Mouse (Mus musculus): ENCODE results near the gene Zfp184.
"Not testable (repeated sequence)": the region's sequence is repeated elsewhere in the genome, so short reads cannot be mapped to it uniquely, and the experiment has no call there.

The Zfp184 gene

DNA sequence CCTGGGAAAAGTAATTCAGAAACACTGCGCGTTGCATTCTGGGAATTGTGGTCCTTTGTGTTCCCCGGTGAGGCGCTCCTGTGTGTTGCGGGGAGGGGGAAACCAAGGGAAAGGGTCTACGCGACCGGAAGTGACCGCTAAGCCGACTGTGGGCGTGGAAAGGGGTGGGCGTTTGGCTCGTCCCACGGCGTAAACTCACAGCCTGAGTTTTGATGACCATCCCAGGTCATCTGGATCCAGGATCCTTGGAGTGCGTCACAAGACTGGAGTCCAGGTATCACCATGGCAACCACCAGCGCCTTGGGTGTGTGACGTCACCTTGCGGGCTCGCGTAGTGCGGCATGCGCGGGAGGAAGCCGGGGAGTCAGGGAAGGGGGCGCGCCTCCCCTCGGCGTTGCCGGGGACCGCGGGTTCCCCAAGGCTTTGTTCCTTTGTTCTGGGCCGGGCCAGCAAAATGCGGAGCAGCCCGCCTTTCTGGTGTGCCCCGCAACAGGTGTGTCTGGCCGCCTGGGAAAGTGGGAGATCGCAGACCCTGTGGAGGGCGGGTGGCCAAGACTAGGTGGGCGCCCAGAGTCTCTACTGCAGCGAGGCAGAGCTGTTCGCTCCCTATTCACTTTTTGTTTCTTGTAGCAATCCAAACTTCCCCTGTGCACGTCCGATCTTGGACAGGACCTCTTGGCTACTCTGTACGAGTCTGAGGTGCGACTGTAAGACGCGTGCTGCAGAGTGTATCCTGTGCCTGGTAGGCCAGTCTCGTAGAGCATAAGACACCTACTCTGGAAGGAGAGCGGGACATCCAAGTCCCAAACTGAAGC, at the start of gene Zfp184:
Zfp184 (plus strand) TSS at position 169 of the 815 bp plus-strand sequence.
- DNase-seq = peak; percentile 88 to 92

DNA sequence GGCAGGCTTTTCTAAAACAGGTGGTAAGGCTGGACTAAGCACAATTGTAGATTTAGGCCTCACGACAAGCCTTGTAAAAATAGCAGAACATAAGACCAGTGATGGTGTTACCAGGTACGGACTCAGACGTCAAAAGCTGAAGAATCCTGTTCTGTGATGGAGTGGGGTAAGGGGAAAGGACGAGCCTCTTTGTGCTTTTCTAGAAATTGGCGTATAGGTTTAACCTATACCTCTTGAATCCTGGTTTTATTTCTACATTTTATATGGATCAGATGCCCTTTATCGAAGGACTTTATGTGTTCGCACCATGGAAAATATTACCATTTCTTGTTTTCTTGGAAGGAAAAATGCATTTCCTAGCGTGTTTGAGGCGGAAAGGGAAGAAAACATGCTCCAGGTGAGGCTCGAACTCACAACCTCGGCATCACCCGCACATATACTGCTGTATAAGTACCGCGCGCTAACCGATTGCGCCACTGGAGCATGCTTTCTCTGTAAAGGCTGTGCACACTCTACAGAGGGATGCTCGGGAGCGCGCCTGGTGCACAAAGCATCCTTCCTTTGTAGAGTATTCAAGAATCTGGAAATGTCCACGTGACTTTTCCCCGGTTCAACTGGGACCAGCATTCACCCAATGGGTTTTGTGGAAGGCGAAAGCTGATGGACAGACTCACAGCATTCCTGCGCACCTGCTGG, 48.2 kb upstream of the Zfp184 start:
- DNase-seq = no peak

DNA sequence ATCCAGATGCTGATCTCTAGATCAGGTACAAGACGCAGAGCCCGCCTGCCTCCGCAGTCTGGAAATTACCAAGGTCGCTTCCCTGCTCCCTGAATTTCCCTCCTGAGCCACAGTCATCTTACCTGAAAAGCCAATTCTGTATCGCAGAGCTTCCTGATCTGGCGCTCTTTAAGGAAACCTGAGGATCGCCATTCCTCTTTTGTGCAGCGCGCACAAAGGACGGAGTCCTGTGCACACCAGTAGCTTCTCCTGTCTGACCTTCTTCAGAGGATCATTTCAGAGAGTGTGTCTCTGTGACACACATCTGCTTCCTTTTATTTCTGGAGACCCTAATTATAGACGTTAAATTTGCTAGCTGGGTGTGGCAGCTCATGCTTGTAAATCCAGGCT, 47.7 kb upstream of the Zfp184 start:
- no peak for DNase-seq

DNA sequence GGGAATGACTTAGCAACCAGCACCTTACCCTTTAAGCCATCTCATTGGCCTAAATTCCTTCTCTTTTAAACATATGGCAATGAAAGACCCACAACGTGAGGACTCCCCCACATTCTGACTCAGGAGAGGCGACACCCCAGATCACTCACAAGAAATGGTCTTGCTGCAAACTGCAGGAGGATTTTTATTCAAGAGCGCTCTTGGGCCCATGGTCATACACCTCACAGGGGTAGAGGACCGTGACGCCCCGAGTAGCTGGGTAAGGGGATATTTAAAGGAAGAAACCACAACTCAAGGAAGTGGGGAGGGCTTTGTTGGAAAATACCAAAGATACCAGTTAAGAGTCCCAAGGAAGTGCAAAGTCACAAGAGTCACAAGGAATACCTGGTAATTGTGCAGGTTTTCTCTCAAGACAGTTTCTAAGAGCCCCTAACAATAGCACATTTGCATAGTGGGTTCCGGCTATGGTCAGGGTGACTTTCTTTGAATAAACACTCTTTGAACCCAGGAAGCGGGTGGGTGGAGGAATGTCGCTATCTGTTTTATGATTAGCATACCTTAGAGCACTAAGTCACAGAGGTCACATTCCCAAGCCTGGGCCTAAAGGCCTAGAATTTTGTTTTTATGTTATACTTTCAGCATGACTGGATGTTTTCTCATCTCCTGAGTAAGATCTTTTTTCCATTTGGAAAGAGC, 43.9 kb upstream of the Zfp184 start:
- not testable (repeated sequence) for DNase-seq

GRCm38 (mm10) chr13:21903500-21903899, 41.4 kb upstream of the Zfp184 start:
- no peak for DNase-seq

DNA sequence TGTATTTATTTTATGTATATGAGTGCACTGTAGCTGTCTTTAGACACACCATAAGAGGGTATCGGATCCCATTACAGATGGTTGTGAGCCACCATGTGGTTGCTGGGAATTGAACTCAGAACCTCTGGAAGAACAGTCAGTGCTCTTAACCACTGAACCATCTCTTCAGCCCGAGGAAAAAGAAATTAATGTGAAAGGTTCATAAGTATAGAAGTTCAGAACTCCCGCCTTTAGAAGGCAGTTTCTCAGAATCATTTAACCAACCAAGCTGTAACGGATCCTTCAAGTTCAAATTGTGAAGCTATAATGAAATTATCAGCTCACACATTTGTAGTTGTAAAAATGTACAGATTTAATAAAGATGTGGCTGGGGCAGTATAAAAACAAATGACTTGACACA, 40.8 kb upstream of the Zfp184 start:
- not testable (repeated sequence) for DNase-seq

DNA sequence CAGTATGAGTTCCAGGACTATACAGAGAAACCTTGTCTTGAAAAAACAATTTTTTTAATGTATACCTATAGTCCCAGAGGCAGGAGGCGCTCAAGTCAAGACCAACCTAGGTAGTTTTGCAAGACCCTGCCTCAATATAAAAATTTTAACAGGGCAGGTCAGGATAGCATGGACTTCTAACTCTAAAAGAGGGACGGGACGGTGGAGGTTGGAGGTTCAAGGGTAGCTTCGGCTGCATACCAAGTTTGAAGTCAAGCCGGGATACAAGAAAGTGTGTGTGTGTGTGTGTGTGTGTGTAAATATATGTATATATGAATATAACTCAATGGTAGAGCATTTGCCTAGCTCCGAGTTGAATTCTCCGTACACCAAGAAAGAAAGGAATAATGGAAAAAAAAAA, 38.6 kb upstream of the Zfp184 start:
- DNase-seq = no peak

DNA sequence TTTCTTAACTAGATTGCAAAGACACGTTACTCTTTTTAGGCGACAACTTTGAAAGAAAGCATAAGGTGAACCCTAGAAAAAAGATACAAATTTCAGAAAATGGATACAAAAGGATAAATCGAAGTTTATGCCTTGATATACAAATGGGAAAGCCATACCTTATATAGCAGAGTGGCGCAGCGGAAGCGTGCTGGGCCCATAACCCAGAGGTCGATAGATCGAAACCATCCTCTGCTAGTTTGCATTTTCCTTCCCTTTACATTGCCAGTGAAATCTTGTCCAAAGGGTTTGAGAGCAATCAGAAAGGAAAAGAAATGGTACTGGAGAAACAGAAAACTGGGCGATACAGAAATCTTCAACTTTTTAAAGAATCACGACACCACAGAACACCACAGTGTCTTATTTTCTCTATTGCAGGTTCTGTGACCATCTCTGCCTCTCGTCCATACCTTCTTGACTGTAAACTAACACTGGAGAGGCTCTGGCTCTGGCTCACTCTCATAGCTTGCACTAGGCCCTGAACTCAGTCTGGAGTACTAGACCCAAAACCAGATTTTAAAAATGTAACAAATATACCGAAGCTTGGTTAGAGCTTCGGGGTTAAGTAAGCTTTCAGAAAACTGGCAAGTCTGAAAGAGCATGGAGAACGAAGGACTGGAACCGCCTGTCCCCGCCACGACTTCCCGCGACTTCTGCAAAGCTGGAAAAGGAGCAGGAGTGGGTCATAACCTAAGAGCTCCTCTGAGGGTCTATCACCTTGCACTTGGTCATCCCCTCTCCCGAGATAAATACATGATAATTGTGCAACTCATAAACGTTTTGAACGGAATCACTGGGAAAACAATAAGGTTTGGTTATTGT, 37.7 kb upstream of the Zfp184 start:
- no peak for DNase-seq

GRCm38 (mm10) chr13:21907807-21908155, 37.1 kb upstream of the Zfp184 start:
- not testable (repeated sequence) for DNase-seq

GRCm38 (mm10) chr13:21910735-21911134, 34.2 kb upstream of the Zfp184 start:
- DNase-seq = no peak

- no peak for DNase-seq
These were observed 33.7 kb upstream of the Zfp184 start for GRCm38 (mm10) chr13:21911147-21911546.

GRCm38 (mm10) chr13:21913854-21914253, 31.0 kb upstream of the Zfp184 start:
- DNase-seq = no peak

GRCm38 (mm10) chr13:21914599-21914998, 30.3 kb upstream of the Zfp184 start:
- peak; percentile 43 to 53 for DNase-seq

- DNase-seq = no peak
These were observed 29.4 kb upstream of the Zfp184 start for GRCm38 (mm10) chr13:21915487-21915886.

DNA sequence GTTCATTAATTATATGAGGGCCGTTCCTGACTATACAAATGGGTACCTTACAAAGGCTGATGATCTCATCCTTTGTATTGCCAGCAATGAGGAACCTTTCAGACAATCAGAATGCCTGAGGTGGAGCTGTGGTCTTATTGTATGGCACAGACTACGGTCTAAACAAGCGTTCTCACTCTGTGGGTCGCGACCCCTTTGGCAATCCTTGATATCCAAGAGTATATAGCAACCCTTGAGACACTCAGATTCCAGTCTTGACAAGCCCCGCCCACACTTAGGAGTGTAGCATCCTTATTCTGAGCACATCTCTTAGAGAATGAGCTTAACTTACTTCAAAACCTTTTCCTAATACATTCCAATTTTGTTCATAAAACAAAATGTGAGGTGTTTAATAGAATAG, 28.8 kb upstream of the Zfp184 start:
- no peak for DNase-seq

DNA sequence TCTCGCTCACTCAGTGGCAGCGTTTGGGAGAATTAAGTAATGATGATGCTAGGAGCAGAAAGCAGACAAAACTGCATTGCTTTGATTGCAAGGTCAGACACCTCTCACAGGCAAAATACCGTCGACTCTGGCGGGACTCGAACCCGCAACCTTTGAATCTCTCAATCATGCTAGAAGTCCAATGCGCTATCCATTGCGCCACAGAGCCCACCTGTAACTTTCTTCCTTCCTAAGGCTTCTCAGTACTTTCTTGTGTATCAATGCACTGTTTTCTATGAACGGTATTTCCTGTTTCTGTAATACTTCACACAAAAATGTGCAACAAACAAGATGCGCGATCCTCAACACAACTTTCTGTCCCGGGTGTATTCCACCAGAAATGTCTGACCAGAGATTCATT, 27.9 kb upstream of the Zfp184 start:
- DNase-seq = no peak

DNA sequence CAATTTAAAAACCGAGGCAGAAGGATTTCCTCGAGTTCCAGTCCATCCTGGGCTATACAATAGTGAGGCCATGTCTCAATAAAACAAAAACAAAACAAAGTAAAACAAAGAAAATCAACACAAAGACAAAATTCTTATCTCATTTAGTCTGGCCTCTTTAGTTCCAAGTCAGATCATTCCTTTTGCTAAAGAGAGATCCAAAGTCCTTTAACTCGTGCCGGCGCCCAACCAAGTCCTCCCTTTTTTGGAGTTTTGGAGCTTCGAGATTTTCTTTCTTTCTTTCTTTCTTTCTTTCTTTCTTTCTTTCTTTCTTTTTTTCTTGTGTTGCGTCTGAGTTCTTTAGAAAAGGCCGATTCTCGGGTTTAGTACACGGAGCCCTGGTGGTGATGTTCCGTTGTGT, 27.4 kb upstream of the Zfp184 start:
- no peak for DNase-seq

GRCm38 (mm10) chr13:21917992-21918391, 26.9 kb upstream of the Zfp184 start:
- no peak for DNase-seq

- DNase-seq = peak; percentile 59 to 61
These were observed 26.1 kb upstream of the Zfp184 start for GRCm38 (mm10) chr13:21918570-21919419.

DNA sequence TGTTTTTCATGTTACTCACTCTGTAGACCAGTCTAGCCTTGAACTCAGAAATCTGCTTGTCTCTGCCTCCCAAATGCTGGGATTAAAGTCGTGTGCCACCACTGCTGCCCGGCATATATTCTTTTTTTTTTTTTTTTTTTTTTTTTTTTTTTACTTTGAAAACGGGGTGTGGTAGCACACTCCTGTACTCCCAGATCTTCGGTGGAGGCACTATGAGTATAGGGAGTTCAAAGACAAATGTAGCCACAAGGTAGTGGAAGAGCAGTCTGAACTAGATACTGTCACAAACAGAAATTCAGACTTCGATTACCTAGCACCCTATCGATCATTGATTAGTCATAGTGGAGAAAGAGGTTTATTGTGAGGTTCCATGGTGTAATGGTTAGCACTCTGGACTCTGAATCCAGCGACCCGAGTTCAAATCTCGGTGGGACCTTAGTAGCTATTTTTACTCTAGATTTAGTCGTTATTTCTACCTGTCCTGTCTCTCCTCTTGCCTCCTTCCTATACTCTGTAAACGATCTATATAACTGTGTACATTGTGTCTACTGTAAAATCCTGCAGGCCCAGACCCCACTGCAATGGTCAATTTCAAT, 25.0 kb upstream of the Zfp184 start:
- DNase-seq = no peak

- no peak for DNase-seq
These were observed 24.1 kb upstream of the Zfp184 start for GRCm38 (mm10) chr13:21920681-21921233.

All from lung, adult 18-20 months (tissue).